Mouse (Mus musculus) left cerebral cortex, postnatal 10 days (tissue): ENCODE data around the gene Pou3f1. TPM values are rescaled to one million over a fixed set of nuclear protein-coding genes. Genes with fewer than 3 reads are reported as not detected.
A peak's percentile ranks its signal among the peaks of the same experiment; 100 is the strongest.

Source experiments
- DNase-seq, 2 experiments: peaks; one replicate each; pipeline ENCODE4 v3.0.0; 2021 to 2022; ENCODE audit warnings: low spot score in 2 of 2, mixed read lengths in 1 of 2; ENCODE audit errors: extremely low spot score in 1 of 2
- intact Hi-C: fragments of 180-260 bp; cut with DNase I; formaldehyde crosslinking; loops from one replicate; pipeline ENCODE4 v1.15.1; 2025
- total RNA-seq, 2 experiments: library from RNA; stranded (reverse); gene quantifications; 2 replicates each; pipeline ENCODE4 v1.2.3; 2021

Pou3f1 gene
- total RNA-seq, 2 experiments from 2014 or later: 31.3 to 33.5 TPM

DNA sequence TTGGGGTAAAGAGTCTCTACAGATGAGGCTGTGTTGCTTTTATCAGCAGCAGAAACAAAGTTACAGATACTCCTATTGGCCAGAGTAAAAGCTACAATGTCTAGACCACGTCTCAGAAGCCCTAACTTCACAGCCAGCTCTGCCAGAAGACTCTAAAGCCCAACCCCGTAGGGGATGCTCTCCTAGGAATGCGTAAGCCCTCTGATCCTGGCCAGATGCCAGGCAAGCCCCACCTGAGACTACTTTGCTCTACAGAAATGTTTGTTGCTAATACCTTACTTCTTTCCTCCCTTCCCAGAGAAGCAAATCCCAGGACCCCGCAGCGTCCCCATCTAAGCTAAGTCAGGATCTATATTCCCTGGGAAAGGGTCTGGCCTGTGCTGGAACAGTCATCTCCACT lies 8.7 kb upstream of the Pou3f1 start:
- no peak for DNase-seq

DNA sequence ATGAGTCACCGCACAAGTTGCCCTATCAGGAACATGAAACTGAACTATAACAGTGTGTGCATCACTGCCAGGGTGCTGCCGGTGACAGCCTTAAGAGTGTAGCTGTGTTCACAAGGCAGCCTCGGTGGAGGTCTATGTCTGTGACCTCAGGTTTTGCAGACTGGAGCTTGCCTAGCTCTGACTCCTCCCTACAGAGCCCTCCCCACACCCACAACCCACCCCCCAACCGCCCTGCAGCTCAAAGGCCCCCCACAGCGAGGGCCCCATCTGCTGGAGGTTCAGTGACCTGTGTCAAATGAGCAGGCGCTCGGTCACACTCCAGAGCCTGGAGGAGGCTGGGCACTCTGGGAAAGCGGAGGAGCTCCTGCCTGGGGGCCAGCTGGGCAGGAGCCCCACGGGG lies 3.7 kb upstream of the Pou3f1 start:
- intact Hi-C loops: no loop called here
- peak in 1 of 2 experiments; percentile 40 for DNase-seq

More for the DNA sequence above, 8.7 kb upstream of the Pou3f1 start:
- intact Hi-C loops: no loop called here

DNA sequence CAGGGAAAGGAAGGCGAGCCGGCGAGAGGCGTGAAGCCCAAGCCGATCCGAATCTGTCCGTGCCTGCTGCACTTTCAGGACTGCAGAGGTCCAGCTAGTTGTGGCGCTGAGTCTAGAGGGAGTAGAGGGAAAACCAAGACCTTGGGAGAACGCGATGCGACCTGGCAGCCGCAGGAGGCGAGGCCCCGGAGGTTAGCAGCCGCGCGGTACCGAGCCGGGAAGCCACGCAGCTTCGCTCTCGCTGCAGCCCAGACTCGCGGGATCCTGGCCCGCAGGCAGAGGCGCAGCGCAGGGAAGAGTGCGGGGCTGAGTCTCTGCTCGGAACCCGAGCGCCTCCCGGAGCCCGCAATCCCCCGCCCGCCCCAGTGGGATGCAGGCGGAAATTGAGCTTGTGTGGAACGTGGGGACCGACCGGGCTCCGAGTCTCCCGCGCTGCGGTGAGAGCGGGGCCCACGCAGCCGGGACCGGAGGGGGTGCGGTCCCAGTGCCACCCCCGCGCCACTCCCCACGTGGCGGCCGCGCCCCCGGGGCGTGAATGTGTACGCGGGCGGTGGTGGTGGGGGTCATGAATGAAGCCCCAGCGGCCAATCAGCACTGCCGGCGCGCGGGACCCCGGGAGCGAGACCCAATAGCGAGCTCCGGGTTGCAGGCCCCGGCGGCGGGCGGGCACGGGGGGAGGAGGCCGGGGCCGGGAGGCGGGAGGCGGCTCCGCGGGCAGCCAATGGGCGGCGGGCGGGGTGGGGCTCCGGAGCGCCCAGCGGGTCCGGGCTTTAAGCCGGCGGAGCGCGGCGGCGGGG lies 445 bp downstream of the Pou3f1 start:
- intact Hi-C loops: loop anchor here (5.0 kb wide), 1 partner anchor 90 kb away; no protein-coding TSS in a partner anchor

DNA sequence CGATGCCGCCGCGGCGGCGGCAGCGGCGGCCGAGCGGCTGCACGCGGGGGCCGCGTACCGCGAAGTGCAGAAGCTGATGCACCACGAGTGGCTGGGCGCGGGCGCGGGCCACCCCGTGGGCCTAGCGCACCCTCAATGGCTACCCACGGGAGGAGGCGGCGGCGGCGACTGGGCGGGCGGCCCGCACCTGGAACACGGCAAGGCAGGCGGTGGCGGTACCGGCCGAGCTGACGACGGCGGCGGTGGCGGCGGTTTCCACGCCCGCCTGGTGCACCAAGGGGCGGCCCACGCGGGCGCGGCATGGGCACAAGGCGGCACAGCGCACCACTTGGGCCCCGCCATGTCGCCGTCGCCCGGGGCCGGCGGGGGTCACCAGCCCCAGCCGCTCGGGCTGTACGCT lies 1.2 kb downstream of the Pou3f1 start:
- intact Hi-C loops: loop anchor here (5.0 kb wide), 1 partner anchor 90 kb away; no protein-coding TSS in a partner anchor
- peak in 1 of 2 experiments; percentile 61 for DNase-seq

More for the DNA sequence above, 445 bp downstream of the Pou3f1 start:
- DNase-seq: peak; percentile 89 to 93

DNA sequence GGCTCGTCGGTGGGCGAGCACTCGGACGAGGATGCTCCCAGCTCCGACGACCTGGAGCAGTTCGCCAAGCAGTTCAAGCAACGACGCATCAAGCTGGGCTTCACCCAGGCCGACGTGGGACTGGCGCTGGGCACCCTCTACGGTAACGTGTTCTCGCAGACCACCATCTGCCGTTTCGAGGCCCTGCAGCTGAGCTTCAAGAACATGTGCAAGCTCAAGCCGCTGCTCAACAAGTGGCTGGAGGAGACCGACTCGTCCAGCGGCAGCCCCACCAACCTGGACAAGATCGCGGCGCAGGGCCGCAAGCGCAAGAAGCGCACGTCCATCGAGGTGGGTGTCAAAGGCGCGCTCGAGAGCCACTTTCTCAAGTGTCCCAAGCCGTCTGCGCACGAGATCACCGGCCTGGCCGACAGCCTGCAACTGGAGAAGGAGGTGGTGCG lies 1.8 kb downstream of the Pou3f1 start:
- DNase-seq: peak in 1 of 2 experiments; percentile 46
- intact Hi-C loops: loop anchor here (5.0 kb wide), 1 partner anchor 91 kb away; no protein-coding TSS in a partner anchor

DNA sequence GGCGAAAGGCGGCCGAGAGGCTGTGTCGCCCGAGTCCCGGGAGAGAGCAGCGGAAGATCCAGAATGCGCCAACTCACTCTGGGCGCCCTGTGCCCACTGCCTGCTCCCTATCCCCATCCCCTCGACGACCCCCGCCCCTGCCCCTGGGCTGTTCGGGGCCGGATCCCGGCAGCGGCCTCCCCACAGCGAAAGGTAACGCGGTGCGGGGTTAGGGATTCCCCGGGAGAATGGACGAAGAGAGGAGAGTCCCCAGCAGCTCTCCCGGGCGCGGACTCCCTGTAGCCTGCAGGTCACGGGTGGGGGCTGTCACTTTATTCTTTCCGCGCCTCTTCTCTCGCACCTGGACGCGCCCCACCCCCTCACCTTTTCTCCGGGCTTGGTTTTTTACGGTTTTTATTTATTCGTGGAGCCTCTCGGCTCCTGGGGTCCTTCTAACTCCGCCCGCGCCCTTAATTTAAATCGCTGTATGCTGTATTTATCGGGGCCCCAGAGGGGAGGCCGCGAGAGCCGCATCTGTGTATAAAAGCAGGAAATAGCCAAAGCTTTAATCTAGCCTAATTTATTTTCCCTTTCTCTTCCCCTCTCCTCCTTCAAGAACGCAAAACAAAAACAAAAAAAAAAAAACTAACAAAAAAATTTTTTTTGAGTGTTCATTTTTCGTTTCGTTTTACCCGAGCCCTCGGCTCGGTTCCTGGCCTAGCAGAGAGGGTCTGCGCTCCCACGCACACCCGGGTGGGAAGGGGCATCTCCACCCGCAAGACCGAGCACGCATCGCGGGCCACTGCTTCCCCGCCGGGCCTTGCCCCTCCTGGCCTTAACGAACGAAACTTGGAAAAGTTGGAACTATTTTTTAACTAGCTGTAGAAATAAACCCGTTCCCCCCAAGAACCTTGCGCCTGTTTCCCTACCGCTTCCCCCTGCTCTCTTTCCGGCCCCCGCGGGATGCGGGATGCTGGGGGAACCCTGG lies 2.9 kb downstream of the Pou3f1 start:
- DNase-seq: peak in 1 of 2 experiments; percentile 42
- intact Hi-C loops: loop anchor here (5.0 kb wide), 1 partner anchor 92 kb away; no protein-coding TSS in a partner anchor

DNA sequence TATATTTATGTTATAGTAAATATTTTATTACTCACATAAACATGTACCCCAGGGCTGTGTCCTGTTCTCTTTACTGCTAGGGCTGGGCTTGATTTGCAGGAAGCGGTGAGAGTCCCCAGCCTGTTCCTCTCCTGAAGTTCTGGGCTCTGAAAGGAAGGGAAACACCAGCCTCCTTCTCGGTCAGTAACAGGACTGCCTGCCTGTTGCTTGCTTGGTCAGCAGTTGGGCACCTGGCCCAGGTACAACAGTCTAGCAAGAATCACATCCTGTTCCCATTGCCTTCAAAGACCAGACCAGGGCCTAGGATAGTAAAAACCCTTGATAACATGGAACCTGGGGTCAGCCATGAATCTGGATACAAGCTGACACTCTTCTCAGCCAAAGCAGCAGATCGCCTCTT lies 4.0 kb downstream of the Pou3f1 start:
- DNase-seq: no peak
- intact Hi-C loops: no loop called here

DNA sequence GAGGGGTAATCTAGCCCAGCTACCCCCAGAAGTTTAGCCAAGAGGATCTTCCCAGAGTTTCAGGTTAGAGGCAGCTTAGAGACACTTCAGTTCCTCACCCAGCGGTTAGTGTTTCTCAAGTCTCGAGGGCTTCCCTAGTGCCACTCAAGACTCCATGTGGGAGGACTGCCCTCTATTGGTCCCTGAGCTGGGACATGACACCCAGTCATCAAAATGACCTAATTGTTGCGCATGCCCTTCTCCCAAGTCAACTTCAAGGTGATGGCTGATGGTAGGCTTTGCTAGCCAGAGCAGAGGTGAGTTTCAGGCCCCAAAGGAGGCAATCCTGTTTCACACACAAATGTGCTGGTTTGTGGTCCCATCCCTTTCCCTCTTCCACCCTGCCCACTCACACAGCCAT lies 6.4 kb downstream of the Pou3f1 start:
- intact Hi-C loops: no loop called here
- no peak for DNase-seq

DNA sequence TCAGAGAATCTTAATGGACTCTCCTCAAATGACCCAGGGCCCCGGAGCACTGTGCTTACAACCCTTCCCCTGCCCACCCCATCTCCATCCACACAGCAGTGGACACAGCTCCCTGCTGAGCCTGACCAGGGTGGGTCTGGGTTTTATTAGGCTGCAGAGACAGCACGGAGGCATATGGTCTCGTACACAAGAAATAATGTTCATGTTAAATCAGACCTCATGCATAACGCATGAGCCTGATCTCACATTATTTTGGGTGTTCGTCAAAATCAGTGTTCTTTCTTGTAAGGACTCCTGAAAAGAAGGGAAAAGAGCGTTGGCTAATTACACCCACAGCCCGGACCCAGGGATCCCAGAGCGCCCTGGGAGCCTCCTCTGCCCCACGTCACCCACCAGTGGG lies 7.6 kb downstream of the Pou3f1 start:
- no peak for DNase-seq
- intact Hi-C loops: no loop called here

DNA sequence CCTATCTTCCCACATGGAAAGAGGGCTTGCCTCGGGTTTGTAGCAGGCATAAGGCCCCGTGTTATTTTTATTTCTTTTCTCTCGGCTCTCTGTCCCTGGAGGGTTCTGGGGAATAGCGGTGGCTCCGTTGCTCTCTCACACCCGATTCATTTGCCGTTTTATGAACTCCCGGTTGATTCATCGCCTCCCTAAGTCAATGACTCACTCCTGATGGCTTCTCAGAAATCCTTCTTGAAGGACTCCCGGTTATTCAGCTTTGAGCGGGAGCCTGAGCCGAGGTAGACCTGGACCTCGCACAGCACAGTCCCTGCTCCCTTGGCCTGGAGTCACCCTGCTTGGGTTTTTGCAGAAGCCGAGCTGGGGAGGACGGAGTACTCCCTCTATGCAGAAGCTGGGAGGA lies 8.0 kb downstream of the Pou3f1 start:
- intact Hi-C loops: no loop called here
- no peak for DNase-seq

DNA sequence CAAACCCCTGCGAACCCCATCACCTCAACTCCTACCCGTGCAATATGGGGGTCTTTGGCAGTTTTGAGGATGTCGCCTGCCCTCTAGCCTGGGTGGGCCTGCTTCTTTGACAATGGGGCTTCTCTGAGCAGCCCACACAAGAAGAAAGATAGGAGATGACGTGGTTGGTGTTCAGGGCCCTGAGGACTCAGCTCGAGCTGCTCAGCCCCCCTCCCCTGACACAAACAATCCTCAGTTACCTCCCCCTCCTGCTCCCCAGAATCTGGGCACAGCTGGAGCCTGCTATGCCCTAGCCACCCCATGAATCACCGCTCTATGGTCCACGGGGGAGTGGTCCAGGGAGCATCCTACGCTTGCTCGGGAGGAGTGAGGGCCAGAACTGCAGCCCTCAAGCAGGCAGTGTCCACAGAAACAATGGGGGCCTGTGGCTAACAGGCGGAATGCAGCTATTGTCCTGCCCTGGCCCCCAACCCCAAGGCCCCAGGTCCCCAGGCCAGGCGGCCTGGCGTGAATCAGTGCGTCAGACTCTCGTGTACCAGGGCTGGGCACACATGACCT lies 10.9 kb downstream of the Pou3f1 start:
- intact Hi-C loops: no loop called here
- DNase-seq: no peak

DNA sequence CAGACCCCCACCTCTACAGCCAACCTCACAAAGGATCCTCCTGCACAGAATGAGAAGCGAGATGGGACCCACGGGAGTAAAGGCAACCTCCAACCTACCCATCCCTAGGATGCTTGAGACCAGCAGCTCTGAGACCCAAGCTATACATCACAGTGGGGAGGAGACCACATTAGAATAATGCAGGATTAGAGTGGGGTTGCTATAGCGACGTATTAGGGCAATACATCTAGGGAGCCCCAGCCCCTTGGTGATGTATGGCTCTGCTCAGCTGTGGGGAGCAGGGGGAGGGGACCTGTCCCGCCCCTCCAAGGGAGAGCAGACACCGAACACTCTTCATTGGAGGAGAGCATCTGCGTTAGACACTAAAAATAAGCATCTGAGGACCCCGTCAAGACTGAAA lies 11.5 kb downstream of the Pou3f1 start:
- intact Hi-C loops: no loop called here
- DNase-seq: no peak

DNA sequence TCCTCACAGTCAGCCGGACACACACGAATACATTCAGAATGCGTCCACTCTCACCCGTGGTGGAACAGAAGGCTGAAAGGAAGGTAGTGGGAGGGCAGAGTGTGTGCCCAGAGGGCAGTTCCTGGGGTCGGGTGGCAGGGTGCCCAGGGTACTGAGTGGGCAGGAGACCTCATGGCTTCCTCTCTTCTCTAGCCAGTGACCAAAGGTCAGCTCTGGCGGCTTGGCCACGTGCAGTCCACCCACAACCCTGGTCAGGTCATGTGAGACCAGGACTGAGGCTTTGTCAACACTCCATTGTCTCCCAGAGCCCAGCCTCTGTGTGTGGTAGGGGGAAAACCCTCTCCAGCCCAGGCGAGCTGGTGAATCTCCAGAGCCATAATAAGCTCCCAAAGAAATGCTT lies 13.6 kb downstream of the Pou3f1 start:
- no peak for DNase-seq
- intact Hi-C loops: loop anchor here (5.0 kb wide), 2 partner anchors 443 to 713 kb away; no protein-coding TSS in a partner anchor

DNA sequence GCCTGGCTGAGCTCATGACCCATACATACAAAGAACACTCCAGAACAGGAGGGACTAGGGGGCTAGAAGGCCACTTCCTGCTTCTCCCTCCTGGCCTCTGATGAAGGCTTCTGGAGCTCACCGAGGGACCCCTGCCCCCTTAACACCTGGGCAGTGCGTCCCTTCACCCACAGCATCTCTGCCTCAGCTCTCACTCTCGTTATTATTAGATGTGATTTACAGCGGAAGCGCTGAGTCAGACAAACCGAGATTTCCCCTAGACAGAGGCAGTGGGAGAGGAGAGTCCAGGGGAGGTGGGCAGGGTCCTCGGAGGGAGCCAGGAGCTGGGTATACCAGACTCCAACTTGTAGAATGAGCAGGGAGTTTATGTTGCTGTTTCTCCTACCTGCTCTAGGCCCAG lies 15.0 kb downstream of the Pou3f1 start:
- intact Hi-C loops: loop anchor here (5.0 kb wide), 2 partner anchors 444 to 714 kb away; no protein-coding TSS in a partner anchor
- no peak for DNase-seq

DNA sequence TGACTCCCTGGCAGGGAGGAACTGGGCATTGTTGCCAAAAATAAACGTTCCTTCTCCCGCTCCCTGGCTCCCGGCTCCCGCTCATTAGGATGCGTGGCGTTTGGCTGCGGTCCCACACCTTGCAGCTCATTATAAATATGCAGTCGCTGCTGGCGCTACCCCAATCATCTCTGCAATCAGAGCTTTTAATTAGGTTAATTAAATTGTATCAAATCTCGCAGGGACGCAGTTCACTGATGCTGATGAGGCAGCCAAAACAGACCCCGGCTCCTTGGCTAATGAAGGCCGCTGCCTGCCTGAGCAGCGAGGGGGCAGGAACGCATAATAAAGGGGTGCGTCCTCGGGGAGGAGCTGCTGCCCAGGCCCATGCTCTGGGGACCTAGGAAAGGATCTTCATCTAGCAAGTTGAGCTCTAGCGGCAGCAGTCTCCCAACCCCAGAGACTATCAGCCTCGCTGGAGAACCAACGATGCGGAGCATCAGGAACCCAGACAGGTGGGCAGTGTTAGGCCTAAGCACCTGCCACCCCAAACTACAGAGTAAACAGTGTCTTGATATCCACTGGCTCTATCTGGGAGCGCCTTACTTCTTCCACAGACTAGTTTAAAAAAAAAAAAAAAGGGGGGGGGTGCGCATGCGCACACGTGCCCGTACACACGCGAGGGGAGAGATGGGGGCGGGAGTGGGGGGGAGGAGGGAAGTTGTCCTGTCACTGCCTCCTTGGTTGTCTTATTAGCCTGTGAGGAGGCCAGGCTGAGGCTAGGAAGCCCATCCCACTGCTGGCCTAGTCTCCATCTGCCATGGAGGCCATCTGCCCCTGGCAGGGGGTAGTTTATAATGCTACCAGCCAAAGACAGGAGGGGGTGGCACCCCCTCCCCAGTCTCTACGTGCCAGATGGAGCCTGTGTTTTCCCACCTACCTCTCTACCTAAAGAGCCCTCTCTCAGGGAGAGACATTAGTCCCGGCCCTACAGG lies 16.0 kb downstream of the Pou3f1 start:
- intact Hi-C loops: loop anchor here (5.0 kb wide), 2 partner anchors 445 to 715 kb away; no protein-coding TSS in a partner anchor
- DNase-seq: peak; percentile 45 to 78

DNA sequence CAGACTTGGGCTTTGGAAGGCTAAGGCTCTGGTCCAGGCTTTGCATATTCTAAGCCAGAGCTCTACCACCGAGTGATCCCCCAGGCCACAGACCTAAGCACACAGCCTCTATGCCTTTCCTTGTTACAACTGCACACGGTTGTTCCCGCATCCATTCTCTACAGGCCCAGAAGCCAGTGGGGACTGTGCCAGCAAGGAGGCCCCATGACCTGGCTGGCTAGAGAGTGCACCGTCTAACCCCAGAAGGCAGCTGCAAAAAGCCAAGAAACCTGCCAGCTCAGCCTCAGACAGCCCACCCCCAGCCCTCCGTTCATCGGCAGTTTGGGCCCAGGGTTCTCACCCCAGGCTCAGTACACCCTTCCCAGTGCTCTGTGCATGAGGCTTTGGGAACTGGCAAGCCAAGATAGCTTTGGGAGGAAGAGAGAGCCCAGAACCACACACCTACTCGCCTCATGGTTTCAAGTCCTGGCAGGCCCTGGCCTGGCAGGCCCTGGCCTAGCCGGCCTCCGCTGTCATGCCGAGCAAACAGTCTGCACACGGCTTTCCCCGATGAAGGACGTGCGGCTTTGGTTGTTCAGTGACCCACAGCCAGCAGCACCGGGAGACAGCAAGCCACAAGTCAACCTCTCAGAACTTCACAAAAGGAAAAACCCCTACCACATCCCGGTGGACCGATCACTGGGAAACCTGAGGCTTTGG lies 17.9 kb downstream of the Pou3f1 start:
- DNase-seq: no peak
- intact Hi-C loops: loop anchor here (1.0 to 5.0 kb wide), 4 partner anchors 447 to 737 kb away; no protein-coding TSS in a partner anchor

DNA sequence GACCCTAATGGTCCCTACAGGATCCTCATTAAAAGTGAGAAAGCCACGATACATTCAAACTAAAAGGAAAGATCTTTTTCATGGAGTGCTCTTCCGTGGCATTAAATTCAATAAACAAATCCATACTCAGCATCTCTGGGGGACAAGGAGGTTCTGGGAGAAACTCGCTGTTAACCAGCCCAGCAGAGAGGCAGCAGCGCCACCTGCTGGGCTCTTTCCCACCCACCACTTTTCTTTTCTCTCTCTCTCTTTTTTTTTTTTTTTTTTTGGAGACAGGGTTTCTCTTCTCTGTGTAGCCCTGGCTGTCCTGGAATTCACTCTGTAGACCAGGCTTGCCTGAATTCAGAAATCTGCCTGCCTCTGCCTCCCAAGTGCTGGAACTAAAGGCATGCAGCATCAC lies 18.4 kb downstream of the Pou3f1 start:
- intact Hi-C loops: loop anchor here (1.0 to 5.0 kb wide), 2 partner anchors 533 to 738 kb away; no protein-coding TSS in a partner anchor
- peak; percentile 52 to 76 for DNase-seq
